Mouse (Mus musculus) testis, postnatal 10 days (tissue): ENCODE data around the gene Dlx3.

Experiments used
- DNase-seq: peaks from one replicate; pipeline ENCODE4 v3.0.0; 2021; ENCODE audit warnings: low spot score

The Dlx3 gene

DNA sequence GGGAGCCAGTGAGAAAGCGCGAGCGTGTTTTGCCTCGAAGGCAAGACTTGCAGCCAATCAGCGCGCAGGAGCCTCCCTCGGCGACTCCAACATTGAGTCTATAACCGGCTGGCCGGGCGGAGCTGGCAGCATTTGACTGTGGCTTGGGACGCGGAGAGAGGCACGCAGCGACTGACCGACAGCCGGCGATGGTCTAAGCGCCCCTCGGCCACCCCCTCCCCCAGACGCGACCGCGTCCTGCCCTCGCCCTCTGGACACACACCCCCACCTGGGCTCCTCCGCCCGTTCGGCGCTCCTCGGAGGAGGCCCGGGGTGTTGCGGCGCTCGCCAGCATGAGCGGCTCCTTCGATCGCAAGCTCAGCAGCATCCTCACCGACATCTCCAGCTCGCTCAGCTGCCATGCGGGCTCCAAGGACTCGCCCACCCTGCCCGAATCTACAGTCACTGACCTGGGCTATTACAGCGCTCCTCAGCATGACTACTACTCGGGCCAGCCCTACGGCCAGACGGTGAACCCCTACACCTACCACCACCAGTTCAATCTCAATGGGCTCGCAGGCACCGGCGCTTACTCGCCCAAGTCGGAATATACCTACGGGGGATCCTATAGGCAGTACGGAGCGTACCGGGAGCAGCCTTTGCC lies at the start of gene Dlx3:
TSS of gene Dlx3 (plus strand) at position 130 of the 643 bp plus-strand sequence.
- peak; percentile 58 for DNase-seq

DNA sequence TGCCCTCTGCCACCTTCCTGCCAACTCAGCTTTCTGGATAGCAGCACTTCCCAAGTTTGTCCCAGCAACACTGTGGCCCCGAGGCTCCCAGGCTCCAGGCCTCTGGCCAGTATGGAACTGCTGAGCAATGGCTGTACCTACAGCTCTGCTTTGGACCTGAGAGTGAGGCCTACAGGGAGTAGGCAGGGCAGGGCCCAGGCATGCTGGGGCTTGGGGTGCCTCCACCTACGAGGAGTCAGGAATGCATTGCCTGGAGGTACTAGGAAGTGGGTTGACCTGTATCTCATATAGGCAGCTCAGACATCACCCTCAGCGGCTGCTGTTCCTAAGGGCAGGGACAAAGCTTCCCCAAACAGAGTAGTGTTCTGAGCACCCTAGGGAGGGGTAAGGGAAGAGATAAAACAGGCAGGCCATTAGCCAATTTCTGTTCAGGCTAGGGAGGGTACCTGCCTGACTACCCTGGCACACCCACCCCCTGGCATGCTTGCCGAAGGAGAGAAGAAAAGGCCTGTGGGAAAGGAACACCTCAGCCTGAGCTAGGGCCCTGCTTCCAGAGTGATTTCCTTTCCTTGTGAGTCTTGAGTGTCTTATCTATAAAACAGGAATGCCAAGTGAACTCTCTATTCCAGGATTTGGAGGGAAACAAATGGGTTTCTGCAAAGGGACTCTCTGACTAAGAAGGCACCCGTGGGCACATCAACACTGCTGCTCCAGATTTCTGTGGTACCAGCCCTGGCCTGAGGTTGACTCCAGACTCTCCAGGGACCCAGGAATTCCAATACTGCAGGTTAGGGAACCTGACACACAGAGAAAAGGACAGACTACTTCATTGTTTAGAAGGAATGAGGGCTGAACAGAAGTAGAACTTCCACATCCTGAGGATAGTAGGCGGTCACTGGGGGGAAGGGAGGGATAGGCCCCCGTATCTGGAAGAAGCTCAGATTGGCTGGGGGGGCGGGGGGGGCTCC lies 49.5 kb upstream of the Dlx3 start:
- peak; percentile 41 for DNase-seq

DNA sequence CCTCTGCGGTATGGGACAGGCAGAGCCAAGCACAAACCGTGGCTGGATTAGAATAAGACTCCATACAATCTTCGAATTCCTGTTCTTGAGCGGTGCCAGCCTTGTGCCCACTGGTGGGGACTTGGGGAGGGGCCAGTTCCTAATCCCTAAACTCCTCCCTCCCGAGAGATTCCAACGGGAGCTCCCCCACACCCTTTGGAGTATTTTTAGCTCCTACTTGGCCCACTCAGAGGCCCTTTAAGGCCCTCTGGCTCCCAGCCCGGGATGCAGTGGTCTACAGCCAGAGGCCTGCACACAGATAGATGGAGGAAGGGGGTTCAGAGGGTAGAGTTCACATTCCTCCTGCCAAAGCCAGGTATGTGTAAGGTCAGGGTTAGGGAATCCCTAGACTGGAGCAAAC lies 48.7 kb upstream of the Dlx3 start:
- peak; percentile 64 for DNase-seq

DNA sequence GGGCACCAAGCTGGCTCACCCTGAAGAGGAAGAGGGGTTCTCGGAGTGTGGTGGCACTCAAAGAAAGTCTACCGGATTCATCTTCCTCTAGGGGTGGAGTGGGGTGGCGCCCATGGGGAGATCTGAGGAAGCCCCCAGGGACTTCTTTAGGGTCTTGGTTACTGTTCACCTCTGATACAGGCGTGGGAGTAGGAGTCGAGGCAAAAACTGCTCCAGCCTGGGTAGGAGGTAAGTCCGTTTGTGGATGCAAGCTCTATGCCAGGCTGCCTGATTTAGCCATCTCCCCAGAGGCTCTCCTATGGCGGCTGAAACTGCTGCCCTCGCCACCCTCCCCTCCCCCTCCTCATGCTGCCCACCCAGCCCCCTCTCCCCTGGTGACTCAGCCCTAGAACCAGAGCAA lies 47.8 kb upstream of the Dlx3 start:
- DNase-seq = peak; percentile 38

DNA sequence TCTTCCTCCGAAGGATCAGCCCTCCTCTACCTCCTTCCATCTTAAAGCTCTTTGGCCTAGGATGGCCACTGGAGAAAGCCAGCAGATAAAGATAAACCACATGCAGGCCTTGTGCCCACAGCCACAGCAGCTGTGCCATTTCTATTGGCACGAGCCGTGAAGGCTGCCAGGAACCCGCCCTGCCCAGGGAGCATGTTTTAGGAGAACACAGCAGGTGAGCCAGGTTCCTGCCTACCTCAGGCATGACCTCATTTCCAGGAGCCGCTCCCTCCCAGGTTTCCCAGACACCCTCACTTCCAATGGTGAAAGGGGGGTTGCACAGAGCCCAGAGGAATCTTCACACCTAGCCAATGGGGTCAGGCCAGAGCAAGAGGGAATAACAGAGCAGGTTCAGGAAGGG lies 47.1 kb upstream of the Dlx3 start:
- peak; percentile 43 for DNase-seq

DNA sequence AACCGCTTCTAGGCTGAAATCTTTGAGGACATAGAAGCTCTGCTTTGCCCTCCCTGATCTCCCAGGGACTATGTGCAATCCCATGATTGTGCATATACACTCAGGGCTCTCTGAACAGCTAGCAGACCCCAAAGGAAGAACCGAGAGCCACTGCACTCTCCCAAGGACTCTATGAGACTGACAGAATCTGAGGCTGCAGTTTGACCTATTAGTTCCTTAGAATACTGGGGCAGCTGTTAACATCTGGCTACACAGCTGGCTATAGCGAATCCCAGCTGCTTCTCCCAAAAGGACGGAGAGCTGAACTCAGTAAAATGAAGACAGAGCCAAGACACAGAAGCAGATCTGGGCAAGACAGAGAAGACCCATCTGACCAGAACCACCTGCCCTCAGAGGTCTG lies 46.1 kb upstream of the Dlx3 start:
- DNase-seq = no peak

DNA sequence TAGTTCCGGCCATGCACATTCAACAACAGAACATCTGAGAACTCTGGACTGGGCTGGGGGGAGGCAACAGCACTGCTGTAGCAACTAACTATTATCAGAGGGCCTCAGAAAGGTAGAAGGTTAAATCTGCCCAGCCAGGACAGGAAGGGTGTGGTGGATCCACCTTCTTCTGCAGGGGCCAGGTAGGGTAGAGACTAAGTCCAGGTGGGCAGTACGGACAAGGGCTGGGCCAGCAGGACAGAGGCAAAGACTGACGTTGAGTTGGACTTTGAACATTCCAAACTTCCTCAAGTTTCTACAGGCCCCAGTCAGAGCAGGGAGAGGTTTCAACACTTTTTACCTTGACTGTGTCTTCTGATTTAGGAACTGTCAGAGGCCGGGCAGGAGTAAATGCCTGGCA lies 45.2 kb upstream of the Dlx3 start:
- no peak for DNase-seq

DNA sequence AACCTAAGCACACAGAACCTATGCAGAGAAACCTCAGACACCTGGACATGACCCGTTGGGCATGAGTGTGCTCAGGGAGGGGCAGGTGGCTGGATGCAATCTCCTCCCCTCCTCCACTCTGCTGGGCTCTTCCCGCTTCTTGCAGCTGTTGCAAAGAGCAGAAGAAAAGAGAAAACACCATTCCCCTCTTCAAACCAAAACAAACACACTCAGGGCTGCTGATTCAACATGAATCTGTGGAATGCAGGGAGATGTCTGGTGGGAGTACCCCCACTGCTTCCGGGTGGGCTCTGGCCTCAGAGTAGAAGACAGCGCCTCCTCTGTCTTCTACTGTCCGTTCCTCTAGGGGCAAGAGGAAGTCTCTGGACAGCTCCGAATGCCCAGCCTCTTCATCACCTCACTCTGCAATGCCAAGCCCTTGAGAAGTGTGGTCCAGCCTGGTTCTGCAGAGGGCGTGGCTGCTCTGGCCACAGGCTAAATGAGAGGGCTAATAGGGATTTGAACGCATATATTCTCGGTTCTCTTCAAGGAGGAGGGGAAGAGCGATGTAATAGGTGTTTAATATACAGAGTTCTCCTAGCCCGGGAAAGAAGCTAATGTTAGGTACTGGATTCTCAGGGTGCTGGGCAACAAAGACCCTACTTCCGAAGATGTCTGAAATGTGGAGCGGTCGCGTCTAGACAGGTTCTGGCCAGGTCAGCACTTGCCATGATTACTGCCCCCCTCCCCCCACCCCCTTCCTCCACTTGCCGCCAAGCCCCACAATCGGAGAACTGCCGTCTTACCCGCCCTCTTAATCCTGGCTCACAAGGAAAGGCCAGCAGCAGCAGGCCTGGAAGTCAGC lies 44.5 kb upstream of the Dlx3 start:
- no peak for DNase-seq

DNA sequence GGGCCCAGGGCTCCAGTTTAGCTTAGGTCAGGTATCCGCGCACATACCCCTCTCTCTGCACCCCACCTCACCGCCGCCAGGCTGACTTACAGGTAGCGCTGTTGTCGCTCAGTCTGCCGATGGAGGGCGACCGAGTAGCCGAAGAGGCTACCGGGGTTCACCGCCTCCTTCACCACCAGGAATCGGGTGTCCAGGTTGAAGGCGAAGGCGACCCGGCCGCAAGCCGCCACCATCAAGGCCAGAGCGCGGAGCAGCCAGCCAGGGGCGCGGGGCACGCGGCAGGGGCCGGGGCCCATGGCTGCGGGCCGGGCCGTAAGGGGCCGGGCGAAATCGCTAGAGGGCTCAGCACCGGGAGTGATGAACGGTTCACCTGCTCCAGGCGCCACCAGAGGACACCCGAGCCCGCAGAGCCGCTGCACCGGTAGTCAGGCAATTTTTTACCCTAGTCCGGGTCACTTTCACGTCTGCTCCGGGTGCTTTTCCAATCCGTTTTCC lies 43.8 kb upstream of the Dlx3 start:
- DNase-seq = peak; percentile 63

DNA sequence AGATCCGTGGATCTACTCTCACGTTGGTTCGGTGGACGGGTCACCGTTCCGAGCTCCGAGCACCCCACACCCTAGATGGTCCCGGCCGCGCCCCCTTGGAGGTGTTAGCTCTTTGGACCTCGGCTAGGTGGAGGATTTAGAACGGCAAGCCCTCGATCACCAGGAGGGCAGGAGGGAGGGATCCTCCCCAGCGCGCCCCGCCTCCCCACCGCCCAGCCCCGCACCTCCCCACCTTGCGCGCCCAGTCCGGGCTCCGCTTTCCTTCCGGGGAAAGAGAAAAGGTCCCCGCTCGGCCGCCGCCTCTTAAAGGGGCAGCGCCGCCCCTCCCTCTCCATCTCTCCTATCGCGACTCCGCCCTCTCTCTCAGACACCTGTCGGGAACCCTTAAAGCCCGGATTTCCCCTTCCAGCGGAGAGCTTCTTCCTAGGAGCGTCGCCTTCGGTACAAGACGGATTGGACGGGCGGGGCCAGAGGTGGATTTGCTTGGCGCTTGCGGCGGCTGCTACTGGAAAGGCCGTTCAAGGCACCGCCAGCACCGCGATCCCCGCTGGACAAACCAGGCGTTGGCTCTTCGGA lies 43.3 kb upstream of the Dlx3 start, which contains the start of gene Itga3:
TSS of gene Itga3 (minus strand) at position 266 of the 576 bp plus-strand sequence.
- DNase-seq = peak; percentile 70

DNA sequence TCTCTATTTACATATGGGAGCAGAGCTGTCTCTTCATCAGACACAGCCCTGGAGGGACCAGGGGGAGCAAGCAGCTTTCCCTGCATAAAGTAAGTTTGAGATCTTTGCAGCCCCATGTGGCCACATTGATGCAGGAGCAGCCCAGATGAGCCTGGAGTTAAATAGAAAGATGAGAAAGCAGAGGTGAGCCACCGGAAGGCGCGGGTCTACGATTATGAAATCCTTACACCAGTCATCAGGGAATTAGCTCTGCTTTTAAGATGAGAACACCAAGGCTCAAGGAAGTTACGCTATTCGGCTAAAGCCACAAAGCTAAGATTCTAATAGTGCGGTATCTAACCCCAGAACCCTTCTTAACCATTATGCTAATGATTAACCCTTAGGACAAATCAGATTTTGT lies 42.0 kb upstream of the Dlx3 start:
- DNase-seq = no peak

DNA sequence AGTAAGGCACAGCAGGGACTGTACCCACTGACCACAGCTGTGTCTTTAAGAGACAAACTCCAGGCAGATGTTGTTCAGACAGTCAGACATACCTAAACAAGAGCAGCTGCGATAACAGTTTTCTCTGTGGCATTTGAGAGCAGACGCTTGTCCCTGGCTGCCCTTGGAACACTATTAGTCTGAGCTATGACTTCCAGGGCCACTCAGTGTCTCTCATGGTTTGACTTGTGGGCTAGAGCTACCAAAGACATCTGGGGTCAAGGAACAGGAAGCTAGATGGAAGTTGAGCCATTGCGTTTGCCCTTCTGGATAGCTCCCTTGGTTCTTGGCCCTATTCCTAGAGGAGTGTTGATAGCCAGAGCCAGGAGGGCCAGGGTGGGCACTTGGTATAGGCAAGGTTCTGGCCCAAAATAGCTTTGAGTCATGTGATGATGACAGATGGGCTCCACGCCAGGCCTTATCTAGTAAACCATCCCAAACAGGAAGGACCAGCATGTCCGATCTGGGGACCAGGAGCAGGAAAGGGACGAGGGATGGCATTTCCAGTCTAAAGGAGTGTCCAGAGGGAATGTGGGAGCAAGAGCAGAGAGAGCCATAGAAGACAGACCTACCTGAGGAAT lies 40.6 kb upstream of the Dlx3 start:
- no peak for DNase-seq

DNA sequence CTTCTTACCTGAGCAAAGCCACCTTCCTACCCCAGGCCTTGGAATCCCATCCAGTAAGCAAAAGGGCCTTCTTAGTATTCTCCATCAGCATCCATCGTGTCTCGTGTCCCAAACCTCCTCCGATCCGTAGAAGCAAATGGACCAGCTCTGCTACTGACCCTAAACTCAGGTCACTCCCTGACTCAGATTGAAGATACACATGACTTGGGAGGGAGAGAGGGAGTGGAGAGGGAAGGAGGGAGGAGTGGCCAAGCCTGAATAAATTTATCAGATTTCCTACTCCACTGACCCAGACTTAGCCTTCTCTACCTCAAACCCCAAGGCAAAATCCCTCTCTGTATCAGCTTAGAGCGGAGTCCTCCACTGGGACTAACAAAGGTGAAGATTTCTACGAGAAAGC lies 39.1 kb upstream of the Dlx3 start:
- no peak for DNase-seq

DNA sequence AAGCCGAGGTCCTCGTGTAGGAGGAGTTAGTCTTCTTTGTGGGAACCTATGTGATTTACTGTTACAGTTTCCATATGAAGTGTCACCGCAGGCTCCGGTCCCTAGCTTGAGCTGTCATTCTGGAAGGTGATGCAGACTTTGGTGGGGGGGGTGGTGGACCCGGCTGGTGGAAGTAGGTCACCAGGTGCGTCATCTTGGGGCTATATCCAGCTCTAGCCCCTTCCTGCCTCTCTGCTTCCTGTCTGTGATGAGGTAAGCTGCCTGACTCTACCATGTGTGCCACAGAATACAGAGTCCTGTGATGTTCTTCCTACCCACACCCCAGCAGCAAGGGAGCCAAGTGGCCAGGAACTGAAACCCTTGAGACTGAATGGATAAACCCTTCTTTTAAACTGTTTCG lies 37.0 kb upstream of the Dlx3 start:
- no peak for DNase-seq

DNA sequence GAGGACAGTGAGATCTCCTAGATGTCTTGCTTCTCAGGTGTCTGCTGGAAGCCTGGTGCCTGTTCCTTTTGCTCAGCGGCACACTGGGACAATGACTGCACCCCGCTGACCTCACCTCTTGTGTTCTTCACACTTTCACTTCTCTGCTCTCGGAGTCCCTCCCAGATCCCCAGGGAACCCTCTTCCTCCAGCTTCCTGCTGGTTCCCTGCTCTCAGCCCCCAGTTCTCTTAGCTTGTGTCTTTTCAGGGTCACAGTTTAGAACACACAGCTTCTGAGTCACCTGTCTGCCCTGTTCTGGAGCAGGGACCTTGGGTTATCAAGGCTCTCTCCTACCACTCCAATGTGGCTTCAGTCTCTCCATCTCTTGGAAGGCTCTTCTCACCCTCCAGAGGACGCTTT lies 35.7 kb upstream of the Dlx3 start:
- no peak for DNase-seq

DNA sequence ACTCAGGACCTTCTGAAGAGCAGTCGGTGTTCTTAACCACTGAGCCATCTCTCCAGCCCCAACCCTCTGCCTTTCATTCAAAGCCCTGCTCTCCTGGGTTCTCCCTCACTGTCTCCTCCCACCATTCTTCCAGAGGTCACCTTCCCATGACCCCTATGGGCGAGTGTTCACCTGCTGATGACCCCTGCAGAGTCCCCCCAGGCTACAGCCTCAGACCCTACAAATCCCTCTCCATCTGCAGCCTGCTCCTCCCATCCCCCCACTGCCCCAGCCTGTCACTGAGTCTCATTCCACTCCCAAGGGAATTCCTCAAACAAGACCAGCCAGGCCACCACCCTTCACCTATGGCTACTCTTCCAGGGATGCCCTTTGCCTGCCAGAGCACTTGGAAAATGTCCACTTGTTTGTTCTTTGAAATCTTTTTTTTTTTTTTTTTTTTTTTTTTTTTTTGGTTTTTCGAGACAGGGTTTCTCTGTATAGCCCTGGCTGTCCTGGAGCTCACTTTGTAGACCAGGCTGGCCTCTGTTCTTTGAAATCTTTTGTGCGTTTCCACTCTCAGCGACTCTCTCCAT lies 35.0 kb upstream of the Dlx3 start:
- DNase-seq = no peak

DNA sequence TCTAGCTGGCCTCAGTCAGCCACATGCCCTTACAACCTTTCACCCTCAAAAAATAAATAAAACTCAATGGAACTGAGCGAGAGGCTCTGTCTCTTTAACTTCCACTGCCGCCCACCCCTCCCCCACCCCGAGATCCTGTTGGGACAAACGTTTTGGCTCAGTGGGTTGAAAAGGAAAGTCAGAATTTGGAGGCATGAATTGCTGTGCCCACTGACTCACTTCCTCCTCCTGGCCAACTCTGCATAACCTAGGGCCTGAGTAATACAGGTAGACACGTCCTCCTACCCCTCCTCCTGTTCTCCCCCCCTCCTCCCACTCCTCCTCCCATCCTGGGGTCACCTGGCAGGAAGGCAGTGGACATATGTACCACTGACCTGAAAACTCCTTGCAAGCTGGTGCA lies 34.2 kb upstream of the Dlx3 start:
- DNase-seq = no peak

DNA sequence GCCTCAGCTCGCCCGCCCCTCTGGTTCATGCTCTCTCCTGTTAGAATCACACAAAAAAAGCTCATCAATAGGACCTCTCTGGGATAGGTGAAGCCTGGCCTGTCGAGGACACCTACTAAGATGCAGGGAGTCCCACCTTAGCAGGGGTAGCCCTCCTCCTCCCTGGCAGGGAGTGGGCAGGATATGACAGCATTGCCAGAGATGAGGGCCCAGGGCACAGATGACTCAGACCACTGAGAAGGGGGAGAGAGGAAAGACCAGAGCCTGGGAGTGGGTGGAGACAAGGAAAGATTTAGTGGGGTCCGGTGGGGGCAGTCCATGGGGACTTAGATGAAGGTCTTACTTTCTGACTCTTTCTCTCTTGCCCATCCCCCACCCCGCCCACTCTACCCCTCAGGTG lies 33.7 kb upstream of the Dlx3 start:
- no peak for DNase-seq

DNA sequence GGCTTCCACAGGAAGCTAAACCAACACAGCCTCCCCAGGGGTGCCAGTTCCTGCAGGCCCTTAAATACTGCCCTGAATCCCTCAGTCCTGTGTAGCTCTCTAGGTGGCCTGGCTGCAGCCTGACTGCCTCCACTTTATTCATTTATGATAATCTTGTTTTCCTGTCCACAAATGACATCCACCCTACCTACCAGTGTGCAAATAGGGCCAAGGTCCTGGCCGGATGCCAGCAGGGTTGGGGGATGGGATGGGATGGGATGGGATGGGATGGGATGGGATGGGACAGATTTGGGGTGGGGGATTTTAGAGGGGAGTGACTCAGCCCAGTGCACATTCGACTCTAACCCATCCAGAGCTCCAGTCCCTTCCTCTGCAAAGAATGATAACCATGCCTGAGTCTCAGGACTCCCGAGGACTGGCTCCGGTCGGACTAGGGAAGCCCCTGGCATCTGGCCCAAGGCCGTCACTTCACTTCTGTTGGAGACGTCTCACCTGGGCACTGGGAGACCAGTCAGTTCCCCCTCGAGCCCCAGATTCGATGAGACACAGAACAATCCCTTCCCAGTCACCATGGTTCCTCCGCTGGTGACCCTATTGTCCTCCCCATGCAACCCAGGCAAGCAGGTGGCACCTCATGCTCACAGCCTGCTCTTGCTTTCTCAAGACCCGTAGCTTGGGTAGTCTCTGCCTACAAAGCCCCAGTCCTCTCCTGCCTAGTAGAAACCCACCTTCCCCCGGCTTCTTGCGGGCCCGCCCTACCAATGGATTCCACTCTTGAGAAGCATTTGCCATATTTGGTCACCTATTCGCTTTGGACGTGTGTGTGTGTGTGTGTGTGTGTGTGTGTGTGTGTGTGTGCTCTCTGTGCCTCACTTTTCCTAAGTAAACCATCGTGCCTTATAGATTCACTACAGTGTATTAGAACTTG lies 32.4 kb upstream of the Dlx3 start:
- peak; percentile 74 for DNase-seq

DNA sequence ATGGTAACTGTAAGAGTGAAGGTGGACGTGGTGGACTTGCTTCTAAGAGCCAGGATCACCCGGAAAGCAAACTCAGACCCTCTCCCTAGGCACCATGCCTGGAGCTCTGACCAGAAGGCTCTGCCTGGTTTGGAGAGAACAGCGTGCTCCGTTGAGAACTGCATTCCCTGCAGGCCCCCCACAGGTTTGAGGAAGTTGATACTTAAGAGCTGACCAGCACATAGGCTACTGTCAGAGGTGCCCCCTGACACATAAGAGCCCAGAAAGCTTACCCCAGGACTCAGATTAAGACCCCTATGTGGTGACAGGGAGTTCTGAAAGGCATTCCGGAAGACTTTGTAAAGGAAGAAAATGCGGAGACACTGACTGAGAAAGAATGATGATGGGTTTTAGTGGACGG lies 31.6 kb upstream of the Dlx3 start:
- no peak for DNase-seq
